Mouse (Mus musculus): ENCODE data around the gene Grk5.

DNA sequence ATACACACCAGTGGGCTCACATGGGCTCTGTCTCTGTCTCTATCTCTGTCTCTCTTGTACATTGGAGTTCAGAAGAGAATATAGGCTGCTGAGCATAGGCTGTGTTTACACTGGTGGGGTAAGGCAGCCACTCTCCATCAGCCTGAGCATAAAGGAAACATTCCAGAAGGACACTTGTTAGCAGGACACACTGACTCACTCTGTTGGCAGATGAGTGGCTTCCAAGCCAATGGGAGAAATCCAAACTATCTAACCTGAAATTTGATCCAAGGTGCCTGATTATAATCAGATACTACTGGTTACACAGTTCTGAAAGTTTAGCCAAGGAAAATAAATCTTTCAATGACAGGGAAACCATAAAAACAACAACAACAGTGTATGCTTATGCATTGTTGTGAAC is 43.8 kb upstream of the Grk5 start:
- TF ChIP-seq CTCF (conservative IDR thresholded peaks at IDR 0.05; ENCODE audit: low read length) (no peak), NANOG (IDR thresholded peaks at IDR 0.05; ENCODE audit: borderline replicate concordance, low read length) (no peak)
